Mouse (Mus musculus) bone marrow macrophage, adult 2 months (primary cell): ENCODE data around the gene Bpnt1. TPM values are rescaled to one million over a fixed set of nuclear protein-coding genes. Genes with fewer than 3 reads are reported as not detected.

Source experiments
- H3K27ac ChIP-seq: 2 replicates; pipeline ENCODE4 v1.5.1; 2012; ENCODE audit warnings: low read depth, low read length; ENCODE audit not compliant: insufficient read depth
- H3K4me1 ChIP-seq: 2 replicates; pipeline ENCODE4 v1.6.1; 2012; ENCODE audit warnings: low read length; ENCODE audit not compliant: control insufficient read depth, insufficient read depth
- H3K4me3 ChIP-seq: 2 replicates; pipeline ENCODE4 v1.5.1; 2012; ENCODE audit warnings: mild to moderate bottlenecking, low read length, moderate library complexity; ENCODE audit not compliant: insufficient read depth
- CTCF ChIP-seq: IDR thresholded peaks from 2 replicates; pipeline ENCODE4 v1.5.1; 2012; ENCODE audit warnings: low read depth, mild to moderate bottlenecking, low read length, moderate library complexity
- POLR2A ChIP-seq: IDR thresholded peaks from 2 replicates; pipeline ENCODE4 v1.6.1; 2012; ENCODE audit warnings: mild to moderate bottlenecking, low read depth, low read length, borderline replicate concordance
- polyA plus RNA-seq: library from polyadenylated mRNA; stranded (reverse); fragments of >200 nt; gene quantifications from 2 replicates; pipeline ENCODE4 v1.2.4, GENCODE M21; 2012; ENCODE audit not compliant: missing spikeins, insufficient read depth, insufficient read length

The Bpnt1 gene
- polyA plus RNA-seq, 1 experiment = 16.8 TPM

GRCm38 (mm10) chr1:185350611-185351010 is 18.7 kb downstream of the Bpnt1 start:
- no peak overlapping the region for H3K4me3 ChIP-seq
- no peak for TF ChIP-seq POLR2A
- TF ChIP-seq CTCF = no peak
- peak overlapping the region; percentile 43; the same call in 1 of the 2 replicates for H3K27ac ChIP-seq
- peaks cover 12% of the 10 kb centered on the region for H3K4me1 ChIP-seq

- H3K27ac ChIP-seq = no peak overlapping the region
- no peak for TF ChIP-seq POLR2A
- no peak for TF ChIP-seq CTCF
- H3K4me3 ChIP-seq = no peak overlapping the region
- H3K4me1 ChIP-seq = peaks cover 12% of the 10 kb centered on the region
Observed at GRCm38 (mm10) chr1:185352151-185352550, 20.2 kb downstream of the Bpnt1 start.

DNA sequence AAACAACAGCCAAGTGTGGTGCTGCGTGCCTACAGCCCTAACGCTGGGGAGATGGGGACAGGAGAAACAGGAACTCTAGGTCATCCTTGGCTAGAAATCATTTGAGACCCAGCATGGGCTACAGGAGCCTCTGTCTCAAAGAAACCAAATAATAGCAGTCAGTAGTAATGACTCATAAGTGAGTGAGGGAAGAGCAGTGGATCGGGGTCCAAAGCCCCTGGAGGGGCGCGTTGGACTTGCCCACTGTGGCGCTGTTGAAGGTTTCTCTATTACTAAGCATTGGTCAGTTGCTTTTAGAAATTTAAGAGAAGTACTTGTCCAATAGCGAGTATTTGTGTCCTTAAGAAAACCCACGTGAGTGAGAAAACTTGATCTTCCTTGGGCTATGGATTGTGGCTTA is 21.4 kb downstream of the Bpnt1 start:
- H3K4me3 ChIP-seq = no peak overlapping the region
- no peak overlapping the region for H3K27ac ChIP-seq
- peaks cover 12% of the 10 kb centered on the region for H3K4me1 ChIP-seq
- TF ChIP-seq POLR2A = no peak
- TF ChIP-seq CTCF = no peak

DNA sequence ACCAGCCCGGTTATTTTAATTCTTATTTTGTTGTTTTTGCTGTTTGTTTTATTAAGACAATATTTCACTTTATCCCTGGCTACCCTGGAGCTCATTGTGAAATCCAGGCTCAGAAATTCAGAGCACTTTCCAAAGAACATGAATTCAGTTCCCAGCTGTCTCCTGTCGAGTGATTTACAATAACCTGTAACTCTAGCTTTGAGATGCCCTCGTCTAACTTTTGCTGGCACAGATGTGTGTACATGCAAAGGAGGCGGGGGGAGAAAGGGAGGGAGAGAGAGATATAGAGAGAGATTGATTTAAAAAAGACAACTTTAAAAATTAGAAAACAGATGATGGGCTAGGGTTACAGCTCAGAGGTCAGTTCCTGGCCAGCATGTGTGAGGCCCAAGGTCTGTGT is 22.8 kb downstream of the Bpnt1 start:
- TF ChIP-seq POLR2A (no peak), CTCF (no peak)
- Histone ChIP-seq H3K4me1 (peaks cover 11% of the 10 kb centered on the region), H3K4me3 (no peak overlapping the region), H3K27ac (no peak overlapping the region)

- H3K27ac ChIP-seq = no peak overlapping the region
- no peak overlapping the region for H3K4me3 ChIP-seq
- H3K4me1 ChIP-seq = no peaks in the 10 kb centered on the region
- no peak for TF ChIP-seq CTCF
- no peak for TF ChIP-seq POLR2A
Observed at GRCm38 (mm10) chr1:185356246-185356645, 24.3 kb downstream of the Bpnt1 start.

GRCm38 (mm10) chr1:185358211-185358610 is 26.3 kb downstream of the Bpnt1 start:
- TF ChIP-seq POLR2A = no peak
- TF ChIP-seq CTCF = no peak
- Histone ChIP-seq H3K4me3 (no peak overlapping the region), H3K27ac (no peak overlapping the region), H3K4me1 (no peaks in the 10 kb centered on the region; the same call in 1 of the 2 replicates)

GRCm38 (mm10) chr1:185362677-185363520 is 30.9 kb downstream of the Bpnt1 start, which contains the start of gene Eprs:
Eprs (plus strand) TSS chr1:185363044.
- peak within 1 kb of the TSS; percentile 77 for H3K27ac ChIP-seq
- peak within 1 kb of the TSS; percentile 100 for H3K4me3 ChIP-seq
- TF ChIP-seq CTCF = no peak
- no peak for TF ChIP-seq POLR2A
- peaks cover 20% of the 10 kb centered on the region for H3K4me1 ChIP-seq

GRCm38 (mm10) chr1:185363526-185364182 is 31.7 kb downstream of the Bpnt1 start:
- TF ChIP-seq POLR2A (peak; percentile 7; the same call in 1 of the 2 replicates), CTCF (no peak)
- Histone ChIP-seq H3K4me3 (peak overlapping the region; percentile 100), H3K27ac (peak overlapping the region; percentile 74), H3K4me1 (peaks cover 20% of the 10 kb centered on the region)

DNA sequence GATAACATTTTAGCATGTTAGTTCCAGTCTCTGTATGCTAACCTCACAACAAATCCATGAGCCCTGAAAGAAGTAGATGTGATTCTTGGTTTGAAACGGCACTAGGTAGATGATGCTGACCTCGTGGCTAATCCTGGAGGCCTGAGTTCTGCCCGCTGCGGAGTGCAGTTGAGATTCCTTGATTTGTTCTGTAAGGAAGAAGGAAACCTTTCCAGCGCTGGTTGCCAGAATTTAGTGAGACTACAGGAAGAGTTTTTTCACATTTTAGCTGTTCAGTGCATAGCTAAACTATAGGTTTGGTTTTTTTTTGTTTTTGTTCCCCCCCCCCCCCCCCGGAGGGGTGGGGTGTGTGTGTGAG is 32.2 kb downstream of the Bpnt1 start:
- Histone ChIP-seq H3K4me1 (peaks cover 20% of the 10 kb centered on the region), H3K27ac (no peak overlapping the region), H3K4me3 (peak overlapping the region; percentile 100)
- no peak for TF ChIP-seq CTCF
- no peak for TF ChIP-seq POLR2A

- Histone ChIP-seq H3K4me3 (no peak overlapping the region), H3K4me1 (peaks cover 20% of the 10 kb centered on the region), H3K27ac (peak overlapping the region; percentile 39; the same call in 1 of the 2 replicates)
- TF ChIP-seq CTCF (no peak), POLR2A (no peak)
Observed at GRCm38 (mm10) chr1:185367383-185367782, 35.4 kb downstream of the Bpnt1 start.
